24 mouse cellular contexts compared by ENCODE assay signal in the genomic region with DNA sequence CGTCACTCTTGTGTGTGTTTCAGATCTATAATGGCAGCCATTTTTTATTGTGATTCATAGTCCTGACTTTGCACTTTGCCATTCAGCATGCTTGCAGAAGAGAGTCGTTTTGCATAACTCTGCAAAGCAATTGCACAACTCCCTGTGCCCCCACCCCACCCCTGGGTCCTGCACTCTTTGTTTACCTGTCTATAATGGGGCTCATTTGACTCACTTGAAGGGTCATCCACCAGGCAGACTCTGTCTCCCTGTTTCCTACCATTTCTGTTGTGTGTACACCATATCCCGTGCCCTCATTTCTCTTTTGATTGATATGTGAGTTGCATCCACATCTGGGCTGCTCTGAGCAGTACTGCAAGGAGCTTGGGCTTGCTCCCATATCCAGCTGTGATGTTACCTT.
"Had no signal": no experiment of that assay in that cellular context is flagged by ENCODE, and none has a peak within 500 bp of the region (broad histone marks: within the 10 kb centered on the region; RNA-seq: fewer than 3 reads in every experiment).

No protein-coding gene starts in this region.

- H3K36me3 ChIP-seq: midbrain, embryonic 15.5 days; neural tube, embryonic 15.5 days had no signal

- DNase-seq: kidney, adult 2 months; kidney, postnatal 25 days; layer of hippocampus, adult 9-11 months; lung, adult 18-20 months; lung, postnatal 10 days; lung, postnatal 36 days; right cerebral cortex, adult 18-20 months; right cerebral cortex, postnatal 14 days; right cerebral cortex, postnatal 4 days; thymus, adult 2 months; thymus, postnatal 14 days; thymus, postnatal 4 days had no signal

- H3K27ac ChIP-seq: kidney, postnatal 0 days; layer of hippocampus, adult 2 months; limb, embryonic 10.5 days; limb, embryonic 13.5 days; lung, embryonic 15.5 days; midbrain, embryonic 10.5 days; midbrain, embryonic 15.5 days; neural tube, embryonic 12.5 days; neural tube, embryonic 15.5 days; stomach, postnatal 0 days had no signal

- H3K4me1 ChIP-seq: limb, embryonic 10.5 days; midbrain, embryonic 15.5 days had no signal

- H3K4me3 ChIP-seq: layer of hippocampus, adult 2 months; limb, embryonic 10.5 days; limb, embryonic 13.5 days; lung, embryonic 15.5 days; megakaryocyte, embryonic 14.5 days; midbrain, embryonic 10.5 days; midbrain, embryonic 15.5 days; neural tube, embryonic 12.5 days; neural tube, embryonic 15.5 days had no signal

- H3K9me3 ChIP-seq: limb, embryonic 10.5 days; limb, embryonic 13.5 days; lung, embryonic 15.5 days; midbrain, embryonic 10.5 days; midbrain, embryonic 15.5 days; neural tube, embryonic 12.5 days; neural tube, embryonic 15.5 days had no signal

- ATAC-seq: intestine, postnatal 0 days; midbrain, embryonic 15.5 days had no signal

- H3K9ac ChIP-seq: limb, embryonic 13.5 days; lung, embryonic 15.5 days; midbrain, embryonic 15.5 days; neural tube, embryonic 12.5 days; neural tube, embryonic 15.5 days had no signal

- H3K27me3 ChIP-seq: limb, embryonic 13.5 days; lung, embryonic 15.5 days; midbrain, embryonic 15.5 days; neural tube, embryonic 12.5 days; neural tube, embryonic 15.5 days had no signal

- H3K4me2 ChIP-seq: limb, embryonic 13.5 days; lung, embryonic 15.5 days; midbrain, embryonic 15.5 days; neural tube, embryonic 12.5 days; neural tube, embryonic 15.5 days had no signal
